Mouse (Mus musculus) forebrain, embryonic 12.5 days (tissue): ENCODE measurements at regions not wholly inside any gene's neighbourhood (a gene's known extent, or its start where the extent isn't known, plus 50 kb on each side); places are given as distances from the start of the nearest gene placed in this dataset.

Experiments
- ATAC-seq: fragments of 200-750 bp; cut with Nextera tagmentation; 2 replicates; pipeline ENCODE4 v1.8.0; 2017; ENCODE audit warnings: moderate TSS enrichment; ENCODE audit not compliant: low FRiP score
- H3K27ac ChIP-seq: fragments of 300-500 bp; sonication (generic); 2 replicates; pipeline ENCODE4 v1.5.1; 2016; ENCODE audit warnings: mild to moderate bottlenecking
- H3K27me3 ChIP-seq: fragments of 300-500 bp; sonication (generic); 2 replicates; pipeline ENCODE4 v1.6.1; 2016; ENCODE audit warnings: mild to moderate bottlenecking
- H3K36me3 ChIP-seq: fragments of 300-500 bp; sonication (generic); replicated peaks from 2 replicates; pipeline ENCODE4 v1.6.1; 2016; ENCODE audit warnings: mild to moderate bottlenecking
- H3K4me1 ChIP-seq: fragments of 300-500 bp; sonication (generic); 2 replicates; pipeline ENCODE4 v1.6.1; 2016
- H3K4me2 ChIP-seq: fragments of 300-500 bp; sonication (generic); 2 replicates; pipeline ENCODE4 v1.6.1; 2016; ENCODE audit warnings: mild to moderate bottlenecking, moderate library complexity
- H3K4me3 ChIP-seq: fragments of 300-500 bp; sonication (generic); replicated peaks from 2 replicates; pipeline ENCODE4 v1.5.1; 2016; ENCODE audit warnings: mild to moderate bottlenecking
- H3K9ac ChIP-seq: fragments of 300-500 bp; sonication (generic); 2 replicates; pipeline ENCODE4 v1.6.1; 2016; ENCODE audit warnings: mild to moderate bottlenecking
- H3K9me3 ChIP-seq: fragments of 300-500 bp; sonication (generic); 2 replicates; pipeline ENCODE4 v1.6.1; 2016
- WGBS: fragments of 180-500 bp; shearing (Covaris S2); methylation state at CpG from one replicate; pipeline ENCODE4 v1.1.7; 2016; 5-methylcytosine and 5-hydroxymethylcytosine counted together

DNA sequence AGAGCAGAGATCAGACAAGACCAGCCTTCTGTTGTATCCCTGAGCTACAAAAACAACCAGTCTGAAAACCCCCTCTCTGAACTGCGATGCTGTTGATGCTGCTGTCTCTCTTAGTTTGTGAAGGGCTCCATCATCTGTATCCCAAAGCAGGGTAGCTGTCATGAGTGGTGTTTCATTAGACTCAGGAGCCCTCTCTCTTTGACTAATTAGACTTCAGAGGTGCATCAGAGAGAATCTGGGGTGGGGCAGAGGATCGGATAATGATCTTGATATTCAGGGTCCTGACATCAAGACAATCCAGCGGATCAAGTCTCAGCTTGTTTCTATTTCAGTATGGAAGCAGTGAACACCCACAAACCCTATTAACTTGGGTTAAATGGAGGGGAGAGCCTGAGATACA lies 70.6 kb upstream of the Slc24a4 start:
- 16% methylated on average over 3 of the region's 3 CpGs for whole genome bisulfite sequencing
- peak; percentile 70; the same call in 1 of the 2 replicates for ATAC-seq

GRCm38 (mm10) chr12:102058428-102058827 lies 70.1 kb upstream of the Slc24a4 start:
- WGBS, result 23% methylated on average over 3 of the region's 3 CpGs
- H3K4me3 ChIP-seq, result no peak overlapping the region
- H3K4me2 ChIP-seq, result no peak overlapping the region
- no peaks in the 10 kb centered on the region for H3K9me3 ChIP-seq
- H3K27ac ChIP-seq, result peak overlapping the region; percentile 76
- H3K36me3 ChIP-seq, result no peaks in the 10 kb centered on the region
- no peaks in the 10 kb centered on the region for H3K27me3 ChIP-seq
- no peak overlapping the region for H3K9ac ChIP-seq
- peak; percentile 82 for ATAC-seq
- peaks cover 24% of the 10 kb centered on the region for H3K4me1 ChIP-seq

More for the DNA sequence above, 70.6 kb upstream of the Slc24a4 start:
- H3K9me3 ChIP-seq, result no peaks in the 10 kb centered on the region
- no peaks in the 10 kb centered on the region for H3K36me3 ChIP-seq
- H3K27ac ChIP-seq, result peak overlapping the region; percentile 57
- peaks cover 24% of the 10 kb centered on the region for H3K4me1 ChIP-seq
- H3K4me2 ChIP-seq, result no peak overlapping the region
- no peak overlapping the region for H3K4me3 ChIP-seq
- no peaks in the 10 kb centered on the region for H3K27me3 ChIP-seq
- no peak overlapping the region for H3K9ac ChIP-seq

- Histone ChIP-seq H3K9me3 (no peaks in the 10 kb centered on the region), H3K4me2 (no peak overlapping the region), H3K9ac (no peak overlapping the region), H3K36me3 (no peaks in the 10 kb centered on the region), H3K4me3 (no peak overlapping the region), H3K4me1 (peaks cover 32% of the 10 kb centered on the region), H3K27me3 (no peaks in the 10 kb centered on the region), H3K27ac (no peak overlapping the region)
- WGBS, result 82% methylated on average over 5 of the region's 5 CpGs
- ATAC-seq, result no peak
Measured at GRCm38 (mm10) chr12:102061096-102061495, 67.4 kb upstream of the Slc24a4 start.

- no peak overlapping the region for H3K9ac ChIP-seq
- no peak overlapping the region for H3K4me2 ChIP-seq
- no peak for ATAC-seq
- no peak overlapping the region for H3K4me3 ChIP-seq
- H3K36me3 ChIP-seq, result no peaks in the 10 kb centered on the region
- no peaks in the 10 kb centered on the region for H3K27me3 ChIP-seq
- H3K27ac ChIP-seq, result no peak overlapping the region
- H3K4me1 ChIP-seq, result peaks cover 32% of the 10 kb centered on the region
- WGBS, result 77% methylated on average over 7 of the region's 7 CpGs
- no peaks in the 10 kb centered on the region for H3K9me3 ChIP-seq
Measured at GRCm38 (mm10) chr12:102061657-102062614, 66.6 kb upstream of the Slc24a4 start.

DNA sequence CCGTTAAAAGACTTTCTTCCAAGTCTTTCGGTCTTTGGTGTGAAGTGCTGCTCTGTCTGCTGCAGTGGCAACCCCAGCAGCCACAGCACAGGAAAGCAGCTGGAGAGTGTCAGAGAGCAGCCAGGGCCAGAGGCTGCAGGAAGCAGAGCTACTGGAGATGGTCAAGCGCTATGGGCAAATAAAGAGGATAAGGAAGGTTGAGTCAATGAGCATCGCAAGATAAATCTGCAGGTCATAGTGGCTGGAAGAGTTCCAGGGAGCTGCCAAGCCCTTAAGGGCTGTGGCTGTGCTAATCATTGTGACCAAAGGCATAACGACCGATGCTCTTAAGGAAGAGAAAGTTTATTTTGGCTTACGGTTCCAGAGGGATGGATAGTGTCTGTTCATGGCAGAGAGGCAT lies 65.9 kb upstream of the Slc24a4 start:
- no peak for ATAC-seq
- Histone ChIP-seq H3K4me3 (no peak overlapping the region), H3K27me3 (no peaks in the 10 kb centered on the region), H3K4me1 (peaks cover 28% of the 10 kb centered on the region), H3K9me3 (no peaks in the 10 kb centered on the region), H3K36me3 (no peaks in the 10 kb centered on the region), H3K27ac (no peak overlapping the region), H3K9ac (no peak overlapping the region), H3K4me2 (no peak overlapping the region)
- 84% methylated on average over 7 of the region's 7 CpGs for WGBS

DNA sequence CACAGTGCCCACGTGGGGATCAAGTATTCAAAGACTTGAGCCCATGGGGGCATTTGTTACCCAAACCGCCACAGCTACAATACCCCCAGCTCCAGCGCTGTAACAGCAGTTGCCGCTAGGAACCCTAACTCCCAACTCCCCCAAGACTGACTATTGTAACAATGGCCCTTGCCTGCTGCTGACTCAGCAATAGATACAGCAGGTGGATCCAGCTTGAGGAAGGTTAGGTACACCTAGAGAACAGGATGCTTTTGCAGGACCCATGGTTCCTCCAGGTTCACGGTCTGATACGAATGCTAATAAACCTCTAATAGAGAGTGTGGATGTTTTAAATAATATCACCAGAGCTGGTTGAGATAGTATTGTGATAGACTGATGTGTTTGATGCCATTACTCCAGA lies 65.3 kb upstream of the Slc24a4 start:
- 88% methylated on average over 6 of the region's 6 CpGs for WGBS
- no peak overlapping the region for H3K9ac ChIP-seq
- H3K27ac ChIP-seq, result no peak overlapping the region
- no peaks in the 10 kb centered on the region for H3K27me3 ChIP-seq
- H3K9me3 ChIP-seq, result no peaks in the 10 kb centered on the region
- H3K4me1 ChIP-seq, result peaks cover 23% of the 10 kb centered on the region
- H3K4me2 ChIP-seq, result no peak overlapping the region
- H3K36me3 ChIP-seq, result no peaks in the 10 kb centered on the region
- H3K4me3 ChIP-seq, result no peak overlapping the region
- ATAC-seq, result no peak

- no peaks in the 10 kb centered on the region for H3K36me3 ChIP-seq
- peak; percentile 67; the same call in 1 of the 2 replicates for ATAC-seq
- peaks cover 12% of the 10 kb centered on the region for H3K4me1 ChIP-seq
- no peak overlapping the region for H3K4me3 ChIP-seq
- H3K9ac ChIP-seq, result no peak overlapping the region
- H3K4me2 ChIP-seq, result no peak overlapping the region
- no peak overlapping the region for H3K27ac ChIP-seq
- WGBS, result 44% methylated on average over 5 of the region's 5 CpGs
- H3K27me3 ChIP-seq, result no peaks in the 10 kb centered on the region
- H3K9me3 ChIP-seq, result no peaks in the 10 kb centered on the region
Measured at GRCm38 (mm10) chr12:102064710-102065325, 63.7 kb upstream of the Slc24a4 start.

DNA sequence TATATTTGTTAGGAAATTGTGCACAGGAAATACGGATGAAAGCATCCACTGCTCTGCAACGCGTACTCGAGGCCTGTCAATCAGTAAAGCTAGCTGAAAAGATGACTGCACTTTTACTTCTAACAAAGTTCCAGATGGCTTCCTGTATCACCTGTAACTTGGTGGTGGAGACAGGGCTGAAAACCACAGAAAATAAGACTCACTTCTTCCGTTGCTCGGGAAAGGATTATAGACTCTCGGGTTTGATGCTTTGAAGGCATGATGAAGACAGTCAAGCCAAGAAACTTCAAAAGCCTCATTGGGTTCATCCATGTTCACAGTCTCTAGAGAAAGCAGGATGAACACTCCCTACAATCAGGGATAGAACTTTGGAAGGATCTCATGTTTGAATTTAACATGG lies 60.8 kb upstream of the Slc24a4 start:
- 91% methylated on average over 7 of the region's 7 CpGs for WGBS
- no peak overlapping the region for H3K4me3 ChIP-seq
- no peak overlapping the region for H3K4me2 ChIP-seq
- H3K36me3 ChIP-seq, result no peaks in the 10 kb centered on the region
- peaks cover 16% of the 10 kb centered on the region for H3K4me1 ChIP-seq
- no peaks in the 10 kb centered on the region for H3K27me3 ChIP-seq
- H3K9ac ChIP-seq, result no peak overlapping the region
- no peaks in the 10 kb centered on the region for H3K9me3 ChIP-seq
- H3K27ac ChIP-seq, result no peak overlapping the region
- ATAC-seq, result no peak

- 82% methylated on average over 10 of the region's 10 CpGs for WGBS
- ATAC-seq, result no peak
Measured at GRCm38 (mm10) chr12:102069521-102070201, 58.9 kb upstream of the Slc24a4 start.

DNA sequence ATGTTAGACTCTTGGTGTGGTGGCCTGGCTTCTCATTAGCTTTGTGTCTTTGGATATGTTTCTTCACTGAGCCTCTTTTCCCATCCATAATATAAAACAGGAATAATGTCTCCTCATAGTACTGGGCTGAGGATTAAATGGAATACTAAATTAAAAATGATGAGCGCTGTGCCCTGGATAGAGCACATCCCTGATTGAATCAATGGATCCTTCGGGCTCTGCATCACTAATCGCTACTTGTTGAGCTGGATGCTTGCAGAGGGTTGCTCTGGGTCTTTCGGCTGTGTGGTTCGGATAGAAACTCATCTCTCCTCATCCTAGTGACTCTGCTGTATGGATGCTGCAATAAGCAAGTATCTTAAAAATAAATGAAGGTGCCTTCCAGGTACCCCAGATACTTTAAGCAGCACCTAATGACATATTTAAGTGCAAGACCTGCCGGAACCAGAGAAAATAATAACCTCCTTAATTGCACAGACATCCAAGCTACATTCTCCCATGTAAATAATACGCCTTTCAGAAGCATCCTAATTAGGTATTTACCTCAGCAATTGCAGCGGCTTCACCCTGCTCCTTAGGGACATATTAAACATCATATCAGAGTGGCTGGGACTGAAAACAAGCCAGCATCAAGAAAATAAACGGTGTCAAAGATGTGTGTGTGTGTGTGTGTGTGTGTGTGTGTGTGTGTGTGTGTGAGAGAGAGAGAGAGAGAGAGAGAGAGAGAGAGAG lies 56.5 kb upstream of the Slc24a4 start:
- no peak overlapping the region for H3K4me2 ChIP-seq
- no peaks in the 10 kb centered on the region for H3K27me3 ChIP-seq
- H3K27ac ChIP-seq, result no peak overlapping the region
- H3K9ac ChIP-seq, result no peak overlapping the region
- peaks cover 8% of the 10 kb centered on the region; the same call in 1 of the 2 replicates for H3K4me1 ChIP-seq
- 71% methylated on average over 9 of the region's 9 CpGs for WGBS
- ATAC-seq, result no peak
- H3K9me3 ChIP-seq, result no peaks in the 10 kb centered on the region
- no peaks in the 10 kb centered on the region for H3K36me3 ChIP-seq
- H3K4me3 ChIP-seq, result no peak overlapping the region

More at GRCm38 (mm10) chr12:102069521-102070201, 58.9 kb upstream of the Slc24a4 start:
- Histone ChIP-seq H3K9me3 (no peaks in the 10 kb centered on the region), H3K36me3 (no peaks in the 10 kb centered on the region), H3K27ac (no peak overlapping the region), H3K9ac (no peak overlapping the region), H3K4me2 (no peak overlapping the region), H3K4me1 (peaks cover 15% of the 10 kb centered on the region), H3K4me3 (no peak overlapping the region), H3K27me3 (no peaks in the 10 kb centered on the region)

- Histone ChIP-seq H3K4me2 (no peak overlapping the region), H3K4me3 (no peak overlapping the region), H3K9ac (no peak overlapping the region), H3K36me3 (no peaks in the 10 kb centered on the region), H3K4me1 (peaks cover 8% of the 10 kb centered on the region; the same call in 1 of the 2 replicates), H3K9me3 (no peaks in the 10 kb centered on the region), H3K27ac (no peak overlapping the region), H3K27me3 (no peaks in the 10 kb centered on the region)
- WGBS, result 95% methylated on average over 3 of the region's 3 CpGs
- no peak for ATAC-seq
Measured at GRCm38 (mm10) chr12:102073540-102073939, 55.0 kb upstream of the Slc24a4 start.

GRCm38 (mm10) chr12:102076298-102076697 lies 52.2 kb upstream of the Slc24a4 start:
- Histone ChIP-seq H3K9me3 (no peaks in the 10 kb centered on the region), H3K4me2 (no peak overlapping the region), H3K27me3 (no peaks in the 10 kb centered on the region), H3K36me3 (no peaks in the 10 kb centered on the region), H3K27ac (no peak overlapping the region), H3K4me1 (peaks cover 7% of the 10 kb centered on the region; the same call in 1 of the 2 replicates), H3K9ac (no peak overlapping the region), H3K4me3 (no peak overlapping the region)
- ATAC-seq, result no peak
- 67% methylated on average over 5 of the region's 5 CpGs for WGBS
